Mouse (Mus musculus) brain, embryonic 14.5 days (tissue): ENCODE data around the gene Pigm. TPM values are rescaled to one million over a fixed set of nuclear protein-coding genes. Genes with fewer than 3 reads are reported as not detected.
A peak's percentile ranks its signal among the peaks of the same experiment; 100 is the strongest.

ENCODE experiments used
- DNase-seq: peaks from one replicate; pipeline ENCODE4 v3.0.0-alpha.2; 2011; ENCODE audit warnings: low read depth
- CTCF ChIP-seq: fragments of 200-500 bp; IDR thresholded peaks from 2 replicates; pipeline ENCODE4 v1.5.1; 2012; ENCODE audit warnings: inconsistent platforms, mild to moderate bottlenecking, moderate library complexity, borderline replicate concordance; ENCODE audit not compliant: insufficient read depth, insufficient read length; ENCODE audit errors: extremely low read depth
- POLR2A ChIP-seq: fragments of 200-500 bp; IDR thresholded peaks from 2 replicates; pipeline ENCODE4 v1.6.1; 2012; ENCODE audit warnings: mild to moderate bottlenecking, inconsistent platforms, borderline replicate concordance; ENCODE audit not compliant: poor library complexity, insufficient read depth, insufficient read length, severe bottlenecking; ENCODE audit errors: extremely low read depth
- polyA plus RNA-seq: library from polyadenylated mRNA; depleted of rRNA; stranded (reverse); fragments of >200 nt; gene quantifications from 2 replicates; pipeline ENCODE4 v1.2.3, GENCODE M21; 2012

Gene Pigm
- polyA plus RNA-seq, 1 experiment: 9.4 TPM

DNA sequence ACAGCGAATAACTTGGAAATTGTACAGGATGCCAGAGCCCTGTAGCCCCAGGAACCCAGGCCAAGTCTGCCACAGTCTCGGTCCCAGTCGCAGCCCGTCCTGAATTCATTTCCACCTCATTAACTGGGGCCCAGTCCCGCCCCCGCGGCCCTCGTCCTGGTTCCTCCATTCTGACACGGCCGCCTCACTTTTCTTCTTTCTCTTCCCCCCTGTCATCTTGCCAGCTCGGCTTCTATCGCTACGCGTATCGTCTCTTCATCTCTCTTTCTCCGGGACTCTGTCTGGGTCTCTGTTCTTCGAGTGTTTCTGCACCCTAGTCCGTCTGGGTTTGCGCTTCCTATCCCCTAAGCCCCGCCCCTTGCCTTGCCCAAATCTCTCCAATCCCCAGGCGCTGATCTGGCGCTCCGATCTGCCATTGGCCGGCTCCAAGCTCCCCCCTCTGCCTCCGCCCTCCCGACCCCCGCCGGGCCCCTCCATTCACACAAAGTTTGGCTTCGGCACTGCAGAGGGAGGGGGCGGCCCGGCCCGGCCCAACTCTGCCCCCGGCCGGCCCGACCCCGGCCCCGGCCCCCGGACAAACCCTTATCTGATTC is 35.5 kb upstream of the Pigm start, which contains the start of gene Kcnj10:
Gene Kcnj10, plus strand, starts transcription at position 482 of the 593 bp plus-strand sequence.
- DNase-seq: peak; percentile 96

DNA sequence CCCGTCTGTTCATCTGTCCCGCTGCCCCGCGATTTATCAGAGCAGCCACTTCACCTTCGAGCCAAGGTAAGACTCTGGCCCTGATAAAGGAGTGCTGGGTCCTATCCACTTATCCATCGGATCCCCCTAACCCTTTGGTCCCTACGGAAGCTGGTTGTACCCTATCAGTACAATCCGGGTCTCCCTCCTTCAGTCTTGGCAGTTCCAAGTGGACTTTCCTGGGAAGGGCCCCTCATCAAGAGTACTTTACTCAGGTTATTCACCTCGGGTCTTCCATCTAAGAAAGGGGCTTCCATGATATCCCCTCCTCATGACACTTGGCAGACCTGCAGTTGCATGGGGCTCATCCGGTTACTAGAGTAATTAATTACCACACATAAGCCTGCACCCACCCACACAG is 35.0 kb upstream of the Pigm start:
- no peak for DNase-seq
- no peak for TF ChIP-seq CTCF
- TF ChIP-seq POLR2A: no peak

More for the DNA sequence above, 35.5 kb upstream of the Pigm start, which contains the start of gene Kcnj10:
- no peak for TF ChIP-seq POLR2A
- no peak for TF ChIP-seq CTCF

DNA sequence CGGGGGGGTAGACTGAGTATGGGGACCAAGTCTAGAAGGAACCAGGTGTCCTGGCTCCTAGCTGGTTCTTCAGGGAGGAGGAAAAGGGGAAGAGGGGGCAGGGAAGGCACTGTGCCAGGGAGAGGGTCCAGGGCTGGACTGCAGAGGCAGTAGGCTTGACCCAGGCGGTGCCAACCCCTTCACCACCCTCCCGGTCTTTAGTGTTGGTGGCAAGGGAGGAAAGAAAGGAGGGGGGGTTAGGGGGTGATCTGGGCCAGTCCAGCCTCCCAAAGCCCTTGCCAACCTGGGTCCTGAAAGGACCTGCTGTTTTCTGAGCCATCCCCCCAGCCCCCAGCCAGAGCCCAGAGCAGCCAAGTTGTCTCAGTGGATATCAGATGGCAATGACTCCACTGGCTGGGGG is 33.6 kb upstream of the Pigm start:
- peak; percentile 82 for DNase-seq
- no peak for TF ChIP-seq CTCF
- no peak for TF ChIP-seq POLR2A

DNA sequence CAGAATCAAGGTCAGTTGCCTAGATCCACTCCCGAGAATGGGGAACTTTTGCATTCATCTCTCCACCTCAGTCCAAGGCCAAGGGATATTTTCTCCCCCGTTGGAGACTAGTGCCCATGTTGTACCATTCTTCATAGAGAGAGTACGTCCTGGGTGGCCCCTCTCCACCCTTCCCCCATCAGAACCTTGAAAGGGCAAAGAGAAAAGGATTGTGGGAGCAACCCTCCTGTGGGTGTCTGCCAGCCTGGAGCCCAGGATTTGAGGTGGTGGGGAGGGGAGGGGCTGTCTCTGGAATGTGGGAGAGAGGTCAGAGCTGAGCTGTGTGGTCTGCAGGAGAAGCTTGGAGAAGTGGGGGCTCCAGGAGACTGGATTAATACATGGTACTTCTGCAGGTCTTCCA is 32.4 kb upstream of the Pigm start:
- DNase-seq: peak; percentile 56

DNA sequence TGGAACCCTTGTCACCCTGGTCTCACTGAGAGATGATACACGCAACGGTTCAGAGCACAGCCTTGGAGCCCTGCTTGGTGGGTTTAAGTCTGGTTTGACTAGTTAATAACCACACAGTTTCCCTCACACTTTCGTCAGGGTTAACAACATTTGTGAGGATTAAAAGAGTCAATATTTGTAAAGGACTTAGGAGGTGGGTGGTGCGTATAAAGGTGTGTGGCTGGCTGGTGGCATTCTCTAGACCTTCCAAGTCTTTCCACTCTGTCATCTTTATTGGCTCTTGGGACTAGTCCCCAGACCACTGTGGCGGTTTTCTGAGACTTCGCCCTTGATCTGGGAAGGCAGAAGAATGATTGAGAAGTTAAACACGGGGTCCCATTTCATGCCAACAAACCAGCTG is 31.5 kb upstream of the Pigm start:
- no peak for TF ChIP-seq CTCF
- TF ChIP-seq POLR2A: no peak
- DNase-seq: no peak

More for the DNA sequence above, 32.4 kb upstream of the Pigm start:
- TF ChIP-seq CTCF (no peak), POLR2A (no peak)

DNA sequence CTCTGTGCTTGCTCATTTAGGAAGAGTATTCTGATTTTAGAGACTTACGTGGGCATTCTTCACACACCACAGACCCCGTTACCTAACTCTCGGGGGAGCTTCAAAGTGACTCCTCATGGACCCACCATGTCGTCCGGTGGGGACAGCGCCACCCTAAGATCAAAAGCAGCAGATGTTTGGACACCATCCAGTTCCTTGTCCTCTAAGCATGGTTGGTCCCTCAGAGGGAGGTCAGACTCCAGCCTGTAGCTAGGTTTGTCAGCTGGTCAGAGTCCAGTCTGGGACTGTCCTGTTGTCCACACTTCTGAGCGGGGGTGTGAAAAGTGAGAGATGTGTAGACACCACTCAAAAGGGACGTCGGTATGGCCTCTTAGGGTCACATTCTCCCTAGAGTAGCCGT is 29.6 kb upstream of the Pigm start:
- no peak for DNase-seq
- TF ChIP-seq POLR2A (no peak), CTCF (no peak)

DNA sequence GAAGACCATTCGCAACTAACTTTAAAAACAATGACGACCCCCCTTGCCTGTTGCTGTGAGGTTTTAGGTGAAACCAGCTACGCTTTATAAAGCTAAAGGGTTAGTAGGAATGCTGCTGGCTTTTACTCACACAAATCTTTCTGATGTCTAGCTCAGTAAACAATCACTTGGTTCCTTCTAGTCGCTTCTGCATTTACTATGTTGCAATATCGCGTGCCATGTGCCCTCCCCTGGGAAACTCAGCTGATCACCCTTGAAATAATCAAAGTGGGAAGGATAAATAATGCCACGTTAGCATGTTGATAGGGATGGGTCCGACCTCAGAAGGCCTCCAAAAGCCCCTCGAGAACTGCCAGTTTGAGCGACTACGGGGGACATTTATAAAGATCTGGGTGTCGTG is 29.0 kb upstream of the Pigm start:
- TF ChIP-seq POLR2A (no peak), CTCF (no peak)
- DNase-seq: no peak

DNA sequence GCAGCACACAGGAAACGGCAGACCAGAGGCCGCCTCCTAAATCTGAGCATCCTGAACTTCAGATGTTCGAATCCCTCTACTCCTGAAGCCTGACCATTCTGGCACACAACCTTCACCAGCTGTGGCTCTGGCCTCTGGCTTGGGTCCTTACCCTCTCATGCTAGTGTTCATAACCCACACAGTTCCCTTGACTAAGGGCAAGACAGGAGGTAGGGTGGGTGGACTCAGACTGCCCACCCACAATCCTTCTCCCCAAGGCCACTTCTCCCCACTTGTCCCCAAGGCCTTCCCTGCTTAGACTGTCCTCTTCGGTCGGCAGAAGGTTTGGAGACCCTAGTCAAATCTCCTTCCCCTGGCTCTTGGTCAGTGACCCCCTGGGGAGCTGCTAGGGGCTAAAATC is 26.8 kb upstream of the Pigm start:
- no peak for DNase-seq
- TF ChIP-seq POLR2A: no peak
- TF ChIP-seq CTCF: no peak

DNA sequence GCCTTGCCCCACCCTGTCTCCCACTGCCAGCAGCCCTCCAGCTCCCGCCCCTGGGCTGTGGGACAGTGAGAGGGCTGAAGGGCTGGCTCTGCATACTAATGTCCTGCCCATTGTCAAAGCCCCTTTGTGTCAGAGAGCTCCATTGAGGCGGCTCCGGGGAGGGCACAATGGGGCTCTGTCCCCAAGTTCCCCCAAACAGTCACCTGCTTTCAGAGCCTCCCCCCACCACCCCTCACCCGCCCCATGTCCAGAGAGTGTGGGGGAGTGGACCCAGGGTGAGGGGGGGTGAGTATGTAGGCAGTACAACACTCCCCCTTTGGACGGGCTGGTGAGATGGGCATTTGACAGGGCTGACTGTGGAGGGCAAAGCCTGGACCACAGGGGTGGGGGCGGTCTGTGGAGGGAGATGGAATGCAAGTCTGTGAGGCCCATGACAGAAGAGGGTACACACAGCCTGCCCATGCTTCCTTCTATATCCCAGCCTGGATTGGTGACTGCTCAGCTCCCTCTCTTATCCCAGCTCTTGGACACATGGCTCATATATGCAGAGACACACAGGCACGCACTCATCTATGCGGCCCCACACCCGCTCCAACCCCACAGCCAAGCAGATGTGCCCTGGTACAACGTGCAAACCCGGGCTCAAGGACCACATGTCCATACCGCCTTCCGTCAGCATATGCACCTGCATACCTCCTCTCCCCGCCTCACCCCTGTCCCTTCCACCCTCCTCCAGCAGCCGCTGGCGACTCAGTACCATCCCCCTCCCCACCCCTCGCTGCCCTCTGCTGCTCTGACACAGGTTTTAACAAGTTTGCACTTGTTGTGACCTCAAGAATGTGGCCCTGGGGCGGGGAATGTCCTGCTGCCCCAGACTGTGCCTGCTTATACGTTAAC is 26.2 kb upstream of the Pigm start:
- DNase-seq: peak; percentile 97
- TF ChIP-seq POLR2A (no peak), CTCF (no peak)

DNA sequence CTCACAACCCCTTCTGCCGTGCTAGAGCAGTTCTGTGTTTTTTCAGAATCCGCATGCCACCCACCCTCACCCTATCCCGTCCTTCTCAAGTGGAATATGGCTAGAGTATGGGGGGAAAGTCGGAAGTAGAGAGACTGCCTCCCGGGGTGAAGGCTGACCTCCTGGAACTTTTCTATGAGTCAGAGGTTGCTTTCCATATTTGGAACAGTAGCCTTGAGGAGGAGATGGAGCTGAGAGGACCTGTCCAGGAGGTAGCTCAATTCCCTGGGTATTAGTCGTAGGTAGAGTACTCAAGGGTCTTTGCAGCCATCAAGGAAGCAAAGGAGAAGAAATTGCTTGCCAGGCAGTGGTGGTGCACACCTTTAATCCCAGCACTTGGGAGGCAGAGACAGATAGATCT is 24.3 kb upstream of the Pigm start:
- DNase-seq: no peak
- no peak for TF ChIP-seq POLR2A
- no peak for TF ChIP-seq CTCF

DNA sequence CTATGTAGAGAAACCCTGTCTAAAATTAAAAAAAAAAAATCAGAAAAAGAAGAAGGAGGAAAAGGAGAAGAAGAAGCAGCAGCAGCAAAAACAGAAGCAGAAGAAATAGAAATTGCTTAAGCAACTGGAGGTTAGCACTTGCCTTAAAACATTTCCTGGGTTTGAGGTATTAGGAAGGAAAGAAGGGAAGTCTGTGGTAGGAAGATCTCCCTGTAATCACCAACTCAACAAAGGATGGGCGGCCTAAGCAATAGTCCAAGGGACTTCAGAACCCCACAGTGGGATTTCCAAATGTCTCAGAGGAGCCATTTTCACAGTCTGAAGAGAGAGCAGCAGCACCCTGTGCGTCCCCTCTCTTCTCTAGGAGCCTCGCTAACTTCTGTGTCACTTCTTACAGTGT is 23.9 kb upstream of the Pigm start:
- no peak for TF ChIP-seq POLR2A
- no peak for TF ChIP-seq CTCF
- DNase-seq: no peak
